Mouse (Mus musculus) lung, adult 2 months (tissue): Measurements from ENCODE around the gene Med19.

Source experiments
- CTCF ChIP-seq: fragments of 200-500 bp; IDR thresholded peaks from 2 replicates; pipeline ENCODE4 v1.5.1; 2011; ENCODE audit warnings: mild to moderate bottlenecking, low read length, control low read depth; ENCODE audit not compliant: insufficient read depth
- POLR2A ChIP-seq: fragments of 200-500 bp; IDR thresholded peaks from 2 replicates; pipeline ENCODE4 v1.6.1; 2011; ENCODE audit warnings: low read depth, mild to moderate bottlenecking, control low read depth, low read length, borderline replicate concordance; ENCODE audit errors: extremely low read depth

GRCm38 (mm10) chr2:84703497-84703896, 25.3 kb downstream of the Med19 start:
- TF ChIP-seq POLR2A (no peak), CTCF (no peak)
